Mouse (Mus musculus) spleen, embryonic (tissue): Measurements from ENCODE around the gene Olfr1116.
"Not testable (repeated sequence)": the region's sequence is repeated elsewhere in the genome, so short reads cannot be mapped to it uniquely, and the experiment has no call there.

Experiments used
- CTCF ChIA-PET: fragments of 350-600 bp; sonication (Branson Sonifier 250); formaldehyde crosslinking; loops from one replicate; lab custom pipeline; 2022; lab: Charles Lee

Olfr1116 gene

GRCm38 (mm10) chr2:87267234-87267633 is at the start of gene Olfr1116:
TSS of gene Olfr1116 (plus strand) at chr2:87267534.
- CTCF ChIA-PET: no interaction called here

GRCm38 (mm10) chr2:87247713-87248112 is 19.6 kb upstream of the Olfr1116 start, which contains the start of gene Olfr1115:
TSS of gene Olfr1115 (plus strand) at chr2:87248013.
- CTCF ChIA-PET: no interaction called here

- CTCF ChIA-PET: not testable (repeated sequence)
These were observed 26.6 kb downstream of the Olfr1116 start for GRCm38 (mm10) chr2:87293977-87294376.

GRCm38 (mm10) chr2:87307281-87307680 is 39.9 kb downstream of the Olfr1116 start, which contains the start of gene Olfr1118:
TSS of gene Olfr1118 (plus strand) at chr2:87307581.
- CTCF ChIA-PET: no interaction called here
